Mouse (Mus musculus) macrophage (primary cell): ENCODE data around the gene Calm2. TPM values are rescaled to one million over a fixed set of nuclear protein-coding genes. Genes with fewer than 3 reads are reported as not detected.

Experiments
- H3K27ac ChIP-seq: fragments of 350-480 bp; formaldehyde crosslinking; 2 replicates; pipeline ENCODE4 v1.9.0; 2021
- H3K36me3 ChIP-seq: fragments of 350-480 bp; formaldehyde crosslinking; 2 replicates; pipeline ENCODE4 v1.9.0; 2021; ENCODE audit errors: inconsistent target
- H3K4me3 ChIP-seq: fragments of 350-480 bp; formaldehyde crosslinking; 2 replicates; pipeline ENCODE4 v1.9.0; 2021; ENCODE audit errors: inconsistent target
- H3K79me2 ChIP-seq: fragments of 350-480 bp; formaldehyde crosslinking; 2 replicates; pipeline ENCODE4 v1.9.0; 2021; ENCODE audit errors: inconsistent target
- WGBS: methylation state at CpG from one replicate; pipeline ENCODE4 v1.1.7; 2026; ENCODE audit warnings: inconsistent platforms; ENCODE audit not compliant: missing documents; 5-methylcytosine and 5-hydroxymethylcytosine counted together
- polyA plus RNA-seq: library from polyadenylated mRNA; stranded (reverse); fragments of 250-400 nt; gene quantifications from 3 replicates; pipeline ENCODE4 v1.2.4, GENCODE M21; 2018; ENCODE audit warnings: inconsistent platforms

Calm2 gene
- polyA plus RNA-seq, 1 experiment from 2014 or later, result 1,639 TPM

GRCm38 (mm10) chr17:87470797-87471196, 24.1 kb upstream of the Calm2 start:
- no peak overlapping the region for H3K4me3 ChIP-seq
- WGBS, result 89% methylated on average over 7 of the region's 8 CpGs
- H3K36me3 ChIP-seq, result no peaks in the 10 kb centered on the region
- H3K27ac ChIP-seq, result no peak overlapping the region
- H3K79me2 ChIP-seq, result no peaks in the 10 kb centered on the region

GRCm38 (mm10) chr17:87470282-87470681, 23.5 kb upstream of the Calm2 start:
- WGBS, result 72% methylated on average over 8 of the region's 8 CpGs
- no peaks in the 10 kb centered on the region for H3K79me2 ChIP-seq
- no peak overlapping the region for H3K4me3 ChIP-seq
- no peaks in the 10 kb centered on the region for H3K36me3 ChIP-seq
- no peak overlapping the region for H3K27ac ChIP-seq

GRCm38 (mm10) chr17:87469428-87469827, 22.7 kb upstream of the Calm2 start:
- H3K79me2 ChIP-seq, result no peaks in the 10 kb centered on the region
- no peak overlapping the region for H3K4me3 ChIP-seq
- H3K36me3 ChIP-seq, result no peaks in the 10 kb centered on the region
- no peak overlapping the region for H3K27ac ChIP-seq
- 88% methylated on average over 8 of the region's 8 CpGs for WGBS

- 93% methylated on average over 4 of the region's 5 CpGs for whole genome bisulfite sequencing
- no peaks in the 10 kb centered on the region for H3K36me3 ChIP-seq
- no peaks in the 10 kb centered on the region for H3K79me2 ChIP-seq
- H3K27ac ChIP-seq, result no peak overlapping the region
- no peak overlapping the region for H3K4me3 ChIP-seq
These were observed 21.9 kb upstream of the Calm2 start for GRCm38 (mm10) chr17:87468616-87469015.

- WGBS, result 67% methylated on average over 3 of the region's 3 CpGs
- Histone ChIP-seq H3K79me2 (no peaks in the 10 kb centered on the region), H3K27ac (no peak overlapping the region), H3K36me3 (no peaks in the 10 kb centered on the region), H3K4me3 (no peak overlapping the region)
These were observed 14.8 kb upstream of the Calm2 start for GRCm38 (mm10) chr17:87461499-87461896.

GRCm38 (mm10) chr17:87460669-87461498, 14.1 kb upstream of the Calm2 start:
- Histone ChIP-seq H3K36me3 (no peaks in the 10 kb centered on the region), H3K27ac (peak overlapping the region; percentile 82), H3K4me3 (no peak overlapping the region; the same call in 1 of the 2 replicates), H3K79me2 (no peaks in the 10 kb centered on the region)
- WGBS, result 61% methylated on average over 15 of the region's 17 CpGs

GRCm38 (mm10) chr17:87459750-87460668, 13.3 kb upstream of the Calm2 start:
- Histone ChIP-seq H3K27ac (peak overlapping the region; percentile 82), H3K79me2 (no peaks in the 10 kb centered on the region), H3K36me3 (no peaks in the 10 kb centered on the region), H3K4me3 (no peak overlapping the region; the same call in 1 of the 2 replicates)
- WGBS, result 20% methylated on average over 12 of the region's 14 CpGs

GRCm38 (mm10) chr17:87458911-87459749, 12.4 kb upstream of the Calm2 start:
- WGBS, result 14% methylated on average over 9 of the region's 17 CpGs
- H3K27ac ChIP-seq, result peak overlapping the region; percentile 82
- H3K4me3 ChIP-seq, result peak overlapping the region; percentile 5; the same call in 1 of the 2 replicates
- H3K36me3 ChIP-seq, result no peaks in the 10 kb centered on the region
- no peaks in the 10 kb centered on the region for H3K79me2 ChIP-seq

GRCm38 (mm10) chr17:87457961-87458360, 11.2 kb upstream of the Calm2 start:
- Histone ChIP-seq H3K79me2 (no peaks in the 10 kb centered on the region), H3K4me3 (no peak overlapping the region)
- WGBS, result 97% methylated on average over 7 of the region's 7 CpGs

GRCm38 (mm10) chr17:87454121-87454520, 7.4 kb upstream of the Calm2 start:
- Histone ChIP-seq H3K4me3 (no peak overlapping the region), H3K36me3 (no peaks in the 10 kb centered on the region), H3K79me2 (no peaks in the 10 kb centered on the region), H3K27ac (no peak overlapping the region)
- 100% methylated on average over 3 of the region's 3 CpGs for WGBS

More at GRCm38 (mm10) chr17:87457961-87458360, 11.2 kb upstream of the Calm2 start:
- Histone ChIP-seq H3K27ac (no peak overlapping the region), H3K36me3 (no peaks in the 10 kb centered on the region)

GRCm38 (mm10) chr17:87453336-87453735, 6.6 kb upstream of the Calm2 start:
- WGBS, result 93% methylated on average over 7 of the region's 7 CpGs
- no peaks in the 10 kb centered on the region for H3K79me2 ChIP-seq
- H3K4me3 ChIP-seq, result no peak overlapping the region
- no peaks in the 10 kb centered on the region for H3K36me3 ChIP-seq
- H3K27ac ChIP-seq, result no peak overlapping the region

- Histone ChIP-seq H3K36me3 (no peaks in the 10 kb centered on the region), H3K27ac (no peak overlapping the region), H3K4me3 (no peak overlapping the region), H3K79me2 (peaks cover 24% of the 10 kb centered on the region)
- 29% methylated on average over 7 of the region's 8 CpGs for WGBS
These were observed 2.1 kb upstream of the Calm2 start for GRCm38 (mm10) chr17:87448881-87449280.

GRCm38 (mm10) chr17:87448339-87448738, 1.6 kb upstream of the Calm2 start:
- H3K4me3 ChIP-seq, result no peak overlapping the region
- WGBS, result 81% methylated on average over 9 of the region's 9 CpGs
- no peaks in the 10 kb centered on the region for H3K36me3 ChIP-seq
- H3K27ac ChIP-seq, result no peak overlapping the region
- peaks cover 29% of the 10 kb centered on the region for H3K79me2 ChIP-seq

GRCm38 (mm10) chr17:87447612-87448200, 971 bp upstream of the Calm2 start:
- 64% methylated on average over 12 of the region's 12 CpGs for WGBS

More at GRCm38 (mm10) chr17:87447612-87448200, 971 bp upstream of the Calm2 start:
- H3K36me3 ChIP-seq, result no peaks in the 10 kb centered on the region
- peak overlapping the region; percentile 92 for H3K27ac ChIP-seq
- H3K4me3 ChIP-seq, result peak overlapping the region; percentile 84
- peaks cover 35% of the 10 kb centered on the region for H3K79me2 ChIP-seq
